Mouse (Mus musculus) T-helper 17 cell (primary cell): Measurements from ENCODE around the gene Tnfrsf19.

ENCODE experiments used
- in situ Hi-C, 2 experiments: fragments of 300-600 bp; cut with MboI, MseI; formaldehyde crosslinking; loops; 1 replicate in 1 of 2; 2 replicates in 1 of 2; pipeline ENCODE4 v1.15.1; 2025; ENCODE audit warnings: high pct_unique_total_duplicates in 2 of 2

The Tnfrsf19 gene

GRCm38 (mm10) chr14:60966061-60966460, 80.2 kb downstream of the Tnfrsf19 start:
- in situ Hi-C loops, result no loop called here

GRCm38 (mm10) chr14:60964016-60964810, 82.1 kb downstream of the Tnfrsf19 start:
- in situ Hi-C loops, result no loop called here

GRCm38 (mm10) chr14:60957611-60958157, 88.6 kb downstream of the Tnfrsf19 start:
- in situ Hi-C loops, result loop anchor here in 1 of 2 experiments (5.0 kb wide), 1 partner anchor 105 kb away; no protein-coding TSS in a partner anchor

GRCm38 (mm10) chr14:60937481-60938039, 108.7 kb downstream of the Tnfrsf19 start:
- in situ Hi-C loops, result no loop called here

GRCm38 (mm10) chr14:60935705-60936104, 110.6 kb downstream of the Tnfrsf19 start:
- in situ Hi-C loops, result no loop called here

GRCm38 (mm10) chr14:60926011-60926410, 120.3 kb downstream of the Tnfrsf19 start:
- in situ Hi-C loops, result no loop called here

- in situ Hi-C loops, result loop anchor here in 1 of 2 experiments (5.0 kb wide), 1 partner anchor 99 kb away; no protein-coding TSS in a partner anchor
These were observed 129.6 kb downstream of the Tnfrsf19 start for GRCm38 (mm10) chr14:60916661-60917060.
